Mouse (Mus musculus) hindbrain, embryonic 12.5 days (tissue): ENCODE measurements around the gene Gpat3. TPM values are rescaled to one million over a fixed set of nuclear protein-coding genes. Genes with fewer than 3 reads are reported as not detected.

Experiments used
- ATAC-seq: fragments of 200-750 bp; cut with Nextera tagmentation; 2 replicates; pipeline ENCODE4 v1.8.0; 2017; ENCODE audit warnings: moderate TSS enrichment; ENCODE audit not compliant: low FRiP score
- H3K27ac ChIP-seq: fragments of 300-500 bp; sonication (generic); 2 replicates; pipeline ENCODE4 v1.5.1; 2016; ENCODE audit warnings: mild to moderate bottlenecking
- H3K27me3 ChIP-seq: fragments of 300-500 bp; sonication (generic); 2 replicates; pipeline ENCODE4 v1.6.1; 2016; ENCODE audit warnings: mild to moderate bottlenecking
- H3K36me3 ChIP-seq: fragments of 300-500 bp; sonication (generic); 2 replicates; pipeline ENCODE4 v1.6.1; 2016; ENCODE audit warnings: mild to moderate bottlenecking
- H3K4me1 ChIP-seq: fragments of 300-500 bp; sonication (generic); 2 replicates; pipeline ENCODE4 v1.6.1; 2016
- H3K4me2 ChIP-seq: fragments of 300-500 bp; sonication (generic); replicated peaks from 2 replicates; pipeline ENCODE4 v1.6.1; 2016; ENCODE audit warnings: mild to moderate bottlenecking
- H3K4me3 ChIP-seq: fragments of 300-500 bp; sonication (generic); 2 replicates; pipeline ENCODE4 v1.5.1; 2016; ENCODE audit warnings: mild to moderate bottlenecking
- H3K9ac ChIP-seq: fragments of 300-500 bp; sonication (generic); 2 replicates; pipeline ENCODE4 v1.6.1; 2016; ENCODE audit warnings: mild to moderate bottlenecking, moderate library complexity
- H3K9me3 ChIP-seq: fragments of 300-500 bp; sonication (generic); replicated peaks from 2 replicates; pipeline ENCODE4 v1.6.1; 2016; ENCODE audit warnings: mild to moderate bottlenecking
- WGBS: fragments of 180-500 bp; shearing (Covaris S2); methylation state at CpG from one replicate; pipeline ENCODE4 v1.1.7; 2016; 5-methylcytosine and 5-hydroxymethylcytosine counted together
- polyA plus RNA-seq: library from polyadenylated mRNA; unstranded; fragments of >200 nt; fragmentation: Nextera tagmentation; extraction: Ambion mirVana; gene quantifications from 2 replicates; pipeline ENCODE4 v1.2.1, GENCODE M21; 2016

Gene Gpat3
- polyA plus RNA-seq, 1 experiment from 2014 or later = 0.74 TPM

DNA sequence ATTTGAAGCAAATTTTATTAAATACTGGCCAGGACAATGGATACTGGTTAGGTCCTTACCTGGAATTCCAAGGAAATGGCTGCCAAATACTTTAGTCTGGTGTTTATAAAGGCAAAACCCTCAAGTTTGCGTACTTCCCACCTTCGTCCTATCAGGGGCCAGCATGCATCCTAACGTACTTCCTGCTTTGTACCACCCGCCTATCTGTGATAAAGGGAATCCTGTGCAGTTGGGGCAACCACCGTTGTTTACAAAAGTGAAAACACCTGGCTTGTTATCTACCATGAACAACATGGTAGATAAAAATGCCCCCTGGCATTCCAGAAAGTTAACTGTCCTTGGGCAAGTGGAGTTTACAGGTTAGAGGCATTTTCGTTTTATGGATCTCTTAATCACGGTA, 63.0 kb downstream of the Gpat3 start:
- WGBS = 94% methylated on average over 7 of the region's 7 CpGs
- Histone ChIP-seq H3K4me1 (no peaks in the 10 kb centered on the region), H3K4me3 (no peak overlapping the region), H3K27ac (no peak overlapping the region), H3K9ac (no peak overlapping the region), H3K9me3 (no peaks in the 10 kb centered on the region), H3K4me2 (no peak overlapping the region), H3K36me3 (no peaks in the 10 kb centered on the region), H3K27me3 (no peaks in the 10 kb centered on the region)
- ATAC-seq = no peak

GRCm38 (mm10) chr5:100908901-100909300, 63.4 kb downstream of the Gpat3 start:
- WGBS = 88% methylated on average over 10 of the region's 10 CpGs
- Histone ChIP-seq H3K27ac (no peak overlapping the region), H3K9me3 (no peaks in the 10 kb centered on the region), H3K4me1 (no peaks in the 10 kb centered on the region), H3K27me3 (no peaks in the 10 kb centered on the region), H3K4me3 (no peak overlapping the region), H3K4me2 (no peak overlapping the region), H3K36me3 (no peaks in the 10 kb centered on the region), H3K9ac (no peak overlapping the region)
- ATAC-seq = no peak

GRCm38 (mm10) chr5:100909691-100910090, 64.2 kb downstream of the Gpat3 start:
- H3K4me2 ChIP-seq = no peak overlapping the region
- H3K4me3 ChIP-seq = no peak overlapping the region
- no peak overlapping the region for H3K9ac ChIP-seq
- no peaks in the 10 kb centered on the region for H3K36me3 ChIP-seq
- H3K27me3 ChIP-seq = no peaks in the 10 kb centered on the region
- no peak for ATAC-seq
- H3K9me3 ChIP-seq = no peaks in the 10 kb centered on the region
- WGBS = 91% methylated on average over 11 of the region's 11 CpGs
- no peak overlapping the region for H3K27ac ChIP-seq
- H3K4me1 ChIP-seq = no peaks in the 10 kb centered on the region

DNA sequence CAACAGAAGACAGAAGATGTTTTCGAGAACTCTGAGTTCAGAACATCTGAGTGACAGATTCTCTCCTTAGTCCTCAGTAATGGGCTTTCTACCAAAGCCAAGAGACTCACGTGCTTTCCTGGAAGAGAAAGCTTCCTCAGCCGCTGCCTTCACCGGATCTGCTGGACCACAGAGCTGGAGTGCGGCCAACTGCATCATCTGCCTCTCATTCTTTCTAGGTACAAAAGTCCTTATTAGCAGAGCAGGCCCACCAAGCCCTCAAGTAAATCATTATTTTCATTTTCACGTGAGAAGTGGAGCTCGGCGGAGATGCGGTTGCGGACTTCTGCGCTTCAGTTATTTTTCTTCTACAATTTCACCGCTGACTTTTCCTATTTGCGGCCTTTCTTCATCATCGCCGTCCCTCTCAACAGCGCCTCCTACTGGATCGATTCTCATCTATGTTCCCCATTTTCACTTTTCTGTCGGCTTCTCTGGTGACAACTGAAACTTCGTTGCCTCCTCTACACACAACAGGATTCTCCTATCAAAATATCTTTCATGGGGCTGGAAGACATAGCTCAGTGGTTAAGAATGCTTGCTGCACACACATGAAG, 66.1 kb downstream of the Gpat3 start:
- H3K4me2 ChIP-seq = no peak overlapping the region
- no peak overlapping the region for H3K27ac ChIP-seq
- H3K4me1 ChIP-seq = no peaks in the 10 kb centered on the region
- no peaks in the 10 kb centered on the region for H3K36me3 ChIP-seq
- no peak overlapping the region for H3K9ac ChIP-seq
- ATAC-seq = no peak
- no peaks in the 10 kb centered on the region for H3K9me3 ChIP-seq
- H3K4me3 ChIP-seq = no peak overlapping the region
- WGBS = 78% methylated on average over 19 of the region's 19 CpGs
- H3K27me3 ChIP-seq = peaks cover 6% of the 10 kb centered on the region

DNA sequence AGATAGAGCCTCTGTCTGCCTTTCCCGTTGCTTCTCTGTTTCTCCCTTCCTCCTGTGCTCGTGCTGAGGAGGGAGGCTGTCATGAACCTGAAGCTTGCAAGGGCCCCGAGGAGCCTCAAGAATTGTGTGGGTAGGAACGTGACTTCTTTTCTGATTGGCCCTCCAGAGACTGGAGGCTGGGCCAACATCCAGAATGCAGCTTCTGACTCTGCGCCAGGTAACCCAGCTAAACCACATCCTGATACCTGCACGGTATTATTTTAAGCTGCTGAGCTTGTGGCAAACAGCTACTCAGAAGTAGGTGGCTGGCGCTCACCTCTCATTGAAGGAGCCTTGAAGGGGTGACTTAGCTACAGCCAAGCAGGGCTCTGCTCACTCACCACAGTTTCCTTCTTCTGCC, 66.9 kb downstream of the Gpat3 start:
- no peak for ATAC-seq
- H3K27ac ChIP-seq = no peak overlapping the region
- 76% methylated on average over 7 of the region's 7 CpGs for WGBS
- H3K27me3 ChIP-seq = peaks cover 6% of the 10 kb centered on the region
- no peaks in the 10 kb centered on the region for H3K36me3 ChIP-seq
- no peak overlapping the region for H3K4me2 ChIP-seq
- H3K9ac ChIP-seq = no peak overlapping the region
- H3K9me3 ChIP-seq = no peaks in the 10 kb centered on the region
- H3K4me1 ChIP-seq = no peaks in the 10 kb centered on the region
- no peak overlapping the region for H3K4me3 ChIP-seq

- Histone ChIP-seq H3K36me3 (no peaks in the 10 kb centered on the region), H3K9ac (no peak overlapping the region), H3K27ac (no peak overlapping the region), H3K4me3 (no peak overlapping the region), H3K27me3 (peaks cover 12% of the 10 kb centered on the region), H3K4me1 (no peaks in the 10 kb centered on the region), H3K4me2 (no peak overlapping the region), H3K9me3 (no peaks in the 10 kb centered on the region)
- no peak for ATAC-seq
- 75% methylated on average over 9 of the region's 9 CpGs for WGBS
Measured at GRCm38 (mm10) chr5:100913274-100913673, 67.8 kb downstream of the Gpat3 start.

- Histone ChIP-seq H3K36me3 (no peaks in the 10 kb centered on the region), H3K4me1 (no peaks in the 10 kb centered on the region), H3K9me3 (no peaks in the 10 kb centered on the region), H3K27me3 (peaks cover 17% of the 10 kb centered on the region), H3K4me2 (no peak overlapping the region), H3K4me3 (no peak overlapping the region), H3K27ac (no peak overlapping the region), H3K9ac (no peak overlapping the region)
- WGBS = 21% methylated on average over 7 of the region's 7 CpGs
- ATAC-seq = no peak
Measured at GRCm38 (mm10) chr5:100914989-100915388, 69.5 kb downstream of the Gpat3 start.

DNA sequence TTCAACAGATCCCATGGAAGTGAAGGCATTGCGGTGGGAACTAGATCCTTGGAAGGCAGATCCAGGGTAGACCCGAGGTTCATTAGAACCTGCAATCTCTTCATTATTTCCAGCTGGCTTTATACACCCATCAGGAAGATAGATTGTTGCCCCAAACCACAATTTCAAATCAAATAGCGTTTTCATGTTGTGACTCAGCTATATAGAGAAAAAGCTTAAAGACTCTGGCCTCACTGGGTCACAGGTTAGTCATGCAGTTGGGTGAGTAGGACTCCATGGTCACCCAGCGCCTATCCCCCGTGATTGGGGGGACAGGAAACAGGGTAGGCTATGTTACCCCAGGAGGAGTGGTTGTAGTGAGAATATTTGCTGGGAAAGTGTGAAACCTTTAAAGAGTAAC, 69.9 kb downstream of the Gpat3 start:
- Histone ChIP-seq H3K27ac (no peak overlapping the region), H3K27me3 (peaks cover 22% of the 10 kb centered on the region), H3K9ac (no peak overlapping the region), H3K4me1 (no peaks in the 10 kb centered on the region), H3K4me3 (no peak overlapping the region), H3K36me3 (no peaks in the 10 kb centered on the region), H3K9me3 (no peaks in the 10 kb centered on the region), H3K4me2 (no peak overlapping the region)
- ATAC-seq = no peak
- 50% methylated on average over 5 of the region's 5 CpGs for WGBS

- no peak overlapping the region for H3K9ac ChIP-seq
- peaks cover 26% of the 10 kb centered on the region for H3K27me3 ChIP-seq
- H3K9me3 ChIP-seq = no peaks in the 10 kb centered on the region
- H3K4me1 ChIP-seq = peaks cover 4% of the 10 kb centered on the region; the same call in 1 of the 2 replicates
- 78% methylated on average over 8 of the region's 8 CpGs for WGBS
- H3K36me3 ChIP-seq = no peaks in the 10 kb centered on the region
- H3K27ac ChIP-seq = no peak overlapping the region
- no peak overlapping the region for H3K4me2 ChIP-seq
- ATAC-seq = no peak
- H3K4me3 ChIP-seq = no peak overlapping the region
Measured at GRCm38 (mm10) chr5:100916416-100916815, 70.9 kb downstream of the Gpat3 start.

GRCm38 (mm10) chr5:100917252-100917774, 71.8 kb downstream of the Gpat3 start:
- no peak; the same call in 1 of the 2 replicates for ATAC-seq
- Histone ChIP-seq H3K27ac (no peak overlapping the region), H3K27me3 (peaks cover 26% of the 10 kb centered on the region), H3K9me3 (no peaks in the 10 kb centered on the region), H3K9ac (no peak overlapping the region), H3K4me2 (no peak overlapping the region), H3K4me3 (no peak overlapping the region), H3K36me3 (no peaks in the 10 kb centered on the region), H3K4me1 (peaks cover 7% of the 10 kb centered on the region; the same call in 1 of the 2 replicates)
- 23% methylated on average over 15 of the region's 15 CpGs for WGBS

- ATAC-seq = no peak
- no peak overlapping the region for H3K9ac ChIP-seq
Measured at GRCm38 (mm10) chr5:100919069-100919468, 73.6 kb downstream of the Gpat3 start.

GRCm38 (mm10) chr5:100929698-100930097, 84.2 kb downstream of the Gpat3 start:
- Histone ChIP-seq H3K36me3 (no peaks in the 10 kb centered on the region), H3K9me3 (no peaks in the 10 kb centered on the region), H3K4me2 (no peak overlapping the region), H3K4me1 (no peaks in the 10 kb centered on the region), H3K27me3 (no peaks in the 10 kb centered on the region; the same call in 1 of the 2 replicates), H3K9ac (no peak overlapping the region), H3K27ac (no peak overlapping the region), H3K4me3 (no peak overlapping the region)
- no peak for ATAC-seq
- 80% methylated on average over 2 of the region's 2 CpGs for WGBS

More at GRCm38 (mm10) chr5:100919069-100919468, 73.6 kb downstream of the Gpat3 start:
- H3K36me3 ChIP-seq = no peaks in the 10 kb centered on the region
- H3K9me3 ChIP-seq = no peaks in the 10 kb centered on the region
- peaks cover 26% of the 10 kb centered on the region for H3K27me3 ChIP-seq
- no peak overlapping the region for H3K4me2 ChIP-seq
- no peak overlapping the region for H3K27ac ChIP-seq
- H3K4me1 ChIP-seq = peaks cover 7% of the 10 kb centered on the region; the same call in 1 of the 2 replicates
- no peak overlapping the region for H3K4me3 ChIP-seq
- WGBS = 27% methylated on average over 9 of the region's 9 CpGs

- Histone ChIP-seq H3K27ac (no peak overlapping the region), H3K27me3 (no peaks in the 10 kb centered on the region; the same call in 1 of the 2 replicates)
- WGBS = 61% methylated on average over 11 of the region's 11 CpGs
Measured at GRCm38 (mm10) chr5:100943716-100944115, 98.2 kb downstream of the Gpat3 start.

More at GRCm38 (mm10) chr5:100943716-100944115, 98.2 kb downstream of the Gpat3 start:
- Histone ChIP-seq H3K4me2 (no peak overlapping the region), H3K4me1 (peaks cover 6% of the 10 kb centered on the region; the same call in 1 of the 2 replicates), H3K9me3 (no peaks in the 10 kb centered on the region), H3K36me3 (no peaks in the 10 kb centered on the region), H3K4me3 (no peak overlapping the region), H3K9ac (no peak overlapping the region)
- ATAC-seq = no peak
